Mouse (Mus musculus): Measurements from ENCODE around the gene Gm29094.
"Not testable (repeated sequence)": the region's sequence is repeated elsewhere in the genome, so short reads cannot be mapped to it uniquely, and the experiment has no call there.

DNA sequence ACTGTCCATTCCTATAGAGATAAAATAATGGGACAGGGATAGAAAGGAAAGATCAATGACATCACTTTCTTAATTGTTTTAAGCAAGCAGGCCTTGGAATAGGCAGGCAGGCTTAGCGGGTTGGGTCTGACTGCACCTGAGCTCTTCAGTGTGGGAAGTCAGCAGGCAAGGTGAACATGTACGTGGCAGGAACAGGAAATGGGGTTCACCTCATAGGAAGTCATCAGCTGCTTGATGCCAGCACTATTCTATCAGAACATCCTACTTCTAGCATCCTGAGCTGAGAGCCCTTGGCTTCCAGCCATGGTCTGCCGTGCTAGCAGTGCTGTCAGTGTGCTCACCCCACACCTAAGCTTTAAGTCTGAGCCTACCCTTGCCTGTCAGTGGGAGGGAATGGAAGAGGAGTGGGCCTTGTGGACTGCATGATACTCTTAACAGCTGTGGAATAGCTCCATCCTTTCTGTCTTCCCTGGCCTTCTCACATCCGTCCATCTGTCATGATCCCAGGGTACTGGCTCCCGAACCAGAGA lies 39.9 kb downstream of the Gm29094 start:
- TF ChIP-seq POLR2A (IDR thresholded peaks at IDR 0.05; ENCODE audit: low read depth, low read length); CTCF (conservative IDR thresholded peaks at IDR 0.05; ENCODE audit: insufficient read depth, insufficient read length, low read depth, low read length): not testable (repeated sequence)
